In genomic region chr1:61054391-61054790, GRCm38 (mm10) we compare ENCODE assay signal across 16 mouse cellular contexts.
"Had no signal": no experiment of that assay in that cellular context is flagged by ENCODE, and none has a peak within 500 bp of the region (broad histone marks: within the 10 kb centered on the region; RNA-seq: fewer than 3 reads in every experiment).

No protein-coding gene starts in this region.

- H3K27me3 ChIP-seq: heart, embryonic 15.5 days; hindbrain, embryonic 13.5 days; hindbrain, embryonic 15.5 days; liver, embryonic 13.5 days; liver, embryonic 15.5 days had no signal

- H3K9ac ChIP-seq: heart, embryonic 13.5 days; heart, embryonic 15.5 days; hindbrain, embryonic 13.5 days; limb, embryonic 12.5 days; liver, embryonic 13.5 days; liver, embryonic 15.5 days; liver, postnatal 0 days had no signal

- H3K4me2 ChIP-seq: heart, embryonic 13.5 days; heart, embryonic 15.5 days; hindbrain, embryonic 13.5 days; limb, embryonic 12.5 days; liver, embryonic 11.5 days; liver, embryonic 13.5 days; liver, embryonic 15.5 days had no signal

- H3K4me3 ChIP-seq: heart, adult 2 months; heart, embryonic 13.5 days; heart, embryonic 15.5 days; hindbrain, embryonic 13.5 days; hindbrain, embryonic 15.5 days; layer of hippocampus, adult 2 months; left cerebral cortex, adult 2 months; limb, embryonic 10.5 days; limb, embryonic 12.5 days; liver, embryonic 13.5 days; liver, embryonic 15.5 days had no signal

- H3K4me1 ChIP-seq: heart, embryonic 13.5 days; hindbrain, embryonic 13.5 days; limb, embryonic 12.5 days; liver, embryonic 13.5 days; liver, embryonic 15.5 days had no signal

- H3K27ac ChIP-seq: heart, adult 2 months; heart, embryonic 13.5 days; heart, embryonic 15.5 days; hindbrain, embryonic 13.5 days; hindbrain, embryonic 15.5 days; hindbrain, postnatal 0 days; layer of hippocampus, adult 2 months; left cerebral cortex, adult 2 months; limb, embryonic 10.5 days; limb, embryonic 12.5 days; liver, embryonic 13.5 days; liver, embryonic 15.5 days had no signal

- ATAC-seq: hindbrain, postnatal 0 days; intestine, embryonic 16.5 days; liver, postnatal 0 days had no signal

- H3K36me3 ChIP-seq: heart, embryonic 13.5 days; heart, embryonic 15.5 days; hindbrain, embryonic 13.5 days; hindbrain, embryonic 15.5 days; limb, embryonic 10.5 days; limb, embryonic 12.5 days; liver, embryonic 13.5 days; liver, embryonic 15.5 days had no signal

- H3K9me3 ChIP-seq: heart, embryonic 13.5 days; heart, embryonic 15.5 days; hindbrain, embryonic 13.5 days; hindbrain, embryonic 15.5 days; limb, embryonic 10.5 days; limb, embryonic 12.5 days; liver, embryonic 13.5 days; liver, embryonic 15.5 days had no signal

- DNase-seq: heart, adult 11 months; liver, embryonic 13.5 days had no signal
